Mouse (Mus musculus): Measurements from ENCODE around the gene Cyp2s1. TPM values are rescaled to one million over a fixed set of nuclear protein-coding genes. Genes with fewer than 3 reads are reported as not detected.

Cyp2s1 gene
- polyA plus RNA-seq, 1 experiment from 2014 or later = 3.9 TPM

DNA sequence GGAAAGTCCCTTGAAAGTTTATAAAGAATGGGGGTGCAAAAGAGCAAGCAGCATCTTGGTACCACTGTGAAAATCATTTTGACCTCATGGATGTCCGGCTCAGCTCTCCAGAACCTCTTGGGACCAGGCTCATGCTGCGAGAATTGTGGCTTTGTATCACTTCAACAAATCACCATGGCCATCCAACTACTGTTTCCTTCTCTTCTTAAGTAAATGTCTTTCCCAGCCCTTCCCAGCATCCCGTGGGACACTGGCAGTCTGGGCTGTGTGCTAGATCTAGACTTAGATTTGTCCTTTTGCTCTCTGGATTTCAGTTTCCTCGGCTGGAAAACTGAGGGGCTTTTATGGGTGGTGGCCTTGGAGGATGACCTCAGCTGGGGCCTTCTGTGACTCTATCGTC lies 48.5 kb downstream of the Cyp2s1 start:
- no peak for ATAC-seq (ENCODE audit: insufficient number of reproducible peaks, low FRiP score, low TSS enrichment, low read depth)
- 88% methylated on average over 5 of the region's 5 CpGs for WGBS
- H3K9ac ChIP-seq = no peak overlapping the region
- H3K4me1 ChIP-seq = no peaks in the 10 kb centered on the region
- H3K4me2 ChIP-seq = no peak overlapping the region
- peaks cover 97% of the 10 kb centered on the region for H3K36me3 ChIP-seq
- H3K9me3 ChIP-seq = no peaks in the 10 kb centered on the region
- no peak overlapping the region for H3K4me3 ChIP-seq
- H3K27me3 ChIP-seq = no peaks in the 10 kb centered on the region
- H3K27ac ChIP-seq = no peak overlapping the region

DNA sequence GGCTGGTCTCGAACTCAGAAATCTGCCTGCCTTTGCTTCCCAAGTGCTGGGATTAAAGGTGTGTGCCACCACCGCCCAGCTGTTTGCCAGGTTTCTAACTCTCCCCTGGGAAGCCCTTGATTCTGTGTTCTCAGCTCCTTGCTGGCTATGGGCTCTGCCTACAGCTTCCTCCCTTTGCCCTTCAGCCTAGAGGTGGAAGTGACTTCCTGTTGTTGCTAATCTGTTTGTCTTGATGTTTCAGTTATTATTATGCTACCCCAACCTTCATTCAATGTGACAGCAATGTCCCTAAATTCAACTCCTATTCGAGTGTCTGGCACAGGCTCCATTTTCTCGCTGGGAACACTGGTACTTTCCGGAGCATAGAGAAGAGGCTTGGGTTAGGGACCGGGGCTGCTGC lies 50.6 kb downstream of the Cyp2s1 start:
- no peaks in the 10 kb centered on the region for H3K27me3 ChIP-seq
- H3K9me3 ChIP-seq = no peaks in the 10 kb centered on the region
- no peak overlapping the region for H3K4me2 ChIP-seq
- H3K4me3 ChIP-seq = no peak overlapping the region
- H3K9ac ChIP-seq = no peak overlapping the region
- 85% methylated on average over 6 of the region's 6 CpGs for WGBS
- ATAC-seq (ENCODE audit: insufficient number of reproducible peaks, low FRiP score, low TSS enrichment, low read depth) = no peak
- H3K4me1 ChIP-seq = no peaks in the 10 kb centered on the region
- no peak overlapping the region for H3K27ac ChIP-seq
- H3K36me3 ChIP-seq = peaks cover 96% of the 10 kb centered on the region

DNA sequence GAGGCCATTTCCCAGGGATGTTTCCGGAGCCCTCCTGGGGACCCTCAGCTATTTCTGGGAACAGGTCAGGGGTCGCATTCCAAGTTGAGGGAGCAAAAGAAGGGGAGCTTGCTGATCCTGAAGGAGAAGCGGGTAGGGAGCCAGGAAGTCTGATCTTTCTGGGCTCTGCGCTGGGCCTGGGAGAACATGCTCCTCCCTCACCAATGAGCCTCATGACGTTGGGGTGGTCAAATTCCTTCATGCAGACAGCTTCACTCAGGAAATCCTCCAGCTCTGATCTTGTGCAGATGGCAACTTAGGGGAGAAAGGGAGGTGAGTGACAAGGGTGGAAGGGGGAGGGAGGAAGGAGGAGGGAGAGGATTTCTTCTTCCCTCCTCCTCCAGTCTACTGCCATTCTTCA lies 52.5 kb downstream of the Cyp2s1 start:
- Histone ChIP-seq H3K27ac (no peak overlapping the region), H3K9me3 (no peaks in the 10 kb centered on the region), H3K36me3 (peaks cover 97% of the 10 kb centered on the region), H3K4me2 (no peak overlapping the region), H3K27me3 (no peaks in the 10 kb centered on the region), H3K9ac (no peak overlapping the region), H3K4me3 (no peak overlapping the region), H3K4me1 (no peaks in the 10 kb centered on the region)
- ATAC-seq (ENCODE audit: insufficient number of reproducible peaks, low FRiP score, low TSS enrichment, low read depth) = no peak
- 57% methylated on average over 5 of the region's 5 CpGs for WGBS

DNA sequence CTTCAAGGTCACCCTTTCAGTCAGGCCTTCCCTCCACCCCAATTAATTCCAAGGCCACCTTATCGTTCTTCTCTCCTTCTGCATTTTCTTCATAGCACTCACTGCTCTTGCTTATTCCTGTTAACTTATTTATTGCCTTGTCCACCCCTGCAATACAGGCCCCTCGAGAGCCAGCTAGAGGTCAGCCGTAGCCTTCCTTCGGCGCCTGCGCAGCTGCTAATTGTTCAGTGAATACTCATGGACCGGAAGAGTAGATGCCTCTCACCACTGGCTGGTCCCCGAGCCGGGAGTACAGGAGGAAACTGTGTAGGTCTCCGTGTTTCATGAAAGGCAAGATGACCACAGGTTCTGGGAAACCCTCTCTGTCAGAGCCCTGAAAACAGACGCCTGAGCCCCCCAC lies 53.0 kb downstream of the Cyp2s1 start:
- no peaks in the 10 kb centered on the region for H3K9me3 ChIP-seq
- no peak overlapping the region for H3K4me2 ChIP-seq
- peaks cover 97% of the 10 kb centered on the region for H3K36me3 ChIP-seq
- no peaks in the 10 kb centered on the region for H3K27me3 ChIP-seq
- no peak overlapping the region for H3K9ac ChIP-seq
- no peak overlapping the region for H3K4me3 ChIP-seq
- H3K4me1 ChIP-seq = no peaks in the 10 kb centered on the region
- 60% methylated on average over 11 of the region's 11 CpGs for WGBS
- no peak overlapping the region for H3K27ac ChIP-seq
- ATAC-seq (ENCODE audit: insufficient number of reproducible peaks, low FRiP score, low TSS enrichment, low read depth) = no peak

DNA sequence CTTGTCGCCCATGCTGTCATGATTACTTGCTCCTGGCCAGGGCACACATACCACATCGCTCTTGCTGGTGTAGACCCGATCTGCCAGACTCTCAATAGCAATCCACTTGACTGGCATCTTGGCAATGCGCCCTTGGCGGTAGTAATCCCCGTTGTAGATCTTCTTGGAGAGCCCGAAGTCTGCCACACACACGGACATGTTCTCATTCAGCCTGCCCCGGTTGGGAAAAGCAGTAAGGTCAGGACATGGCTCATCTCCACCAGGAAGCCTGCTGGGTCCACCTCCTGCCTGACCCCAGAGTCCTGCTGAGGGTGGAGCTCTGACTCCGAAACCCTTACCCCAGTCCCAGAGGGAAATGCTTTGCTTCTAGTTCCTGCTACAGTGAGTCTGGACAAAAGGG lies 55.4 kb downstream of the Cyp2s1 start:
- no peak overlapping the region for H3K4me2 ChIP-seq
- no peak for ATAC-seq (ENCODE audit: insufficient number of reproducible peaks, low FRiP score, low TSS enrichment, low read depth)
- no peaks in the 10 kb centered on the region for H3K27me3 ChIP-seq
- H3K9me3 ChIP-seq = no peaks in the 10 kb centered on the region
- no peak overlapping the region for H3K27ac ChIP-seq
- H3K4me3 ChIP-seq = no peak overlapping the region
- H3K4me1 ChIP-seq = no peaks in the 10 kb centered on the region
- H3K36me3 ChIP-seq = peaks cover 85% of the 10 kb centered on the region
- no peak overlapping the region for H3K9ac ChIP-seq
- 85% methylated on average over 10 of the region's 10 CpGs for WGBS

DNA sequence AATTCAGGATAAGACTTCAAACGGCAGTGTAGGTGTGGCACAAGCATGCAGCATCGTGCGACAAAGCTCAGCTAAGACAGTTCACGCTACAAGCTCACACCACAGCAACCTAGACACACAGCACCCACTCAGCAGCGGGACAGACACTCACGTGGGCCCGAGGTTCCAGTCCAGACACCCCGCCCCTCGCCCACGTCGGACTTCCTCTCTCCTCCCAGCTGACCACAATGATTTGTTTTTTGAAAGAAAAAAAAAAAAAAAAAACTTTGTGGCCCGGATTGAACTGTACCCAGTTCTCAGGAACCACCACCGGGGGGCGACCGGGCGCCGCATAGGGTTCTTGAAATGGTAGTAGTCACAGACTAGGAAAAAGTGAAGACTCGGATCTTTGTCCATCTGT lies 60.7 kb downstream of the Cyp2s1 start:
- WGBS = under 1% methylated on average over 18 of the region's 18 CpGs
- Histone ChIP-seq H3K9ac (peak overlapping the region; percentile 33), H3K27ac (peak overlapping the region; percentile 99), H3K27me3 (no peaks in the 10 kb centered on the region), H3K4me1 (peaks cover 16% of the 10 kb centered on the region), H3K9me3 (no peaks in the 10 kb centered on the region), H3K36me3 (peaks cover 45% of the 10 kb centered on the region), H3K4me3 (peak overlapping the region; percentile 91), H3K4me2 (peak overlapping the region; percentile 83)
- peak; percentile 31 for ATAC-seq (ENCODE audit: insufficient number of reproducible peaks, low FRiP score, low TSS enrichment, low read depth)

DNA sequence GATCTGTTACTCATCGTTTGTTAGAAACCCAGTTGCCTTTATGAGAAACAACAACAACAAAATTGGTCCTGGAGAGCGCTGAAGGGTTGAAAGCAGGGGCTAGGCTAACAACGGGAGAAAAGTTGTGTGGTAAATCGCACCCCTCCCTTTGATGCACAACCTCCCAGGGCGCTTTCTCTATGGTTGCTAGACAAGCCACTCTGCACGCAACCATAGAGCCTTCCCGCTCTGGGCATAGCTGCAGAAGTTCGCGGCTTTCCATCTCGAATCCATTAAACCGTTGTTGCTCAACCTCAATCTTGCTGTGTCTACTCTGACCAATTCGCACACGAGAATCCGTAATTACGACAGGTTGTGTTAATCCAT lies 61.3 kb downstream of the Cyp2s1 start:
- peak; percentile 32; the same call in 1 of the 2 replicates for ATAC-seq (ENCODE audit: insufficient number of reproducible peaks, low FRiP score, low TSS enrichment, low read depth)
- Histone ChIP-seq H3K36me3 (peaks cover 45% of the 10 kb centered on the region), H3K9ac (peak overlapping the region; percentile 33), H3K27ac (peak overlapping the region; percentile 99), H3K27me3 (no peaks in the 10 kb centered on the region), H3K4me2 (peak overlapping the region; percentile 83), H3K4me3 (peak overlapping the region; percentile 91), H3K9me3 (no peaks in the 10 kb centered on the region), H3K4me1 (peaks cover 16% of the 10 kb centered on the region)
- WGBS = under 1% methylated on average over 15 of the region's 15 CpGs

DNA sequence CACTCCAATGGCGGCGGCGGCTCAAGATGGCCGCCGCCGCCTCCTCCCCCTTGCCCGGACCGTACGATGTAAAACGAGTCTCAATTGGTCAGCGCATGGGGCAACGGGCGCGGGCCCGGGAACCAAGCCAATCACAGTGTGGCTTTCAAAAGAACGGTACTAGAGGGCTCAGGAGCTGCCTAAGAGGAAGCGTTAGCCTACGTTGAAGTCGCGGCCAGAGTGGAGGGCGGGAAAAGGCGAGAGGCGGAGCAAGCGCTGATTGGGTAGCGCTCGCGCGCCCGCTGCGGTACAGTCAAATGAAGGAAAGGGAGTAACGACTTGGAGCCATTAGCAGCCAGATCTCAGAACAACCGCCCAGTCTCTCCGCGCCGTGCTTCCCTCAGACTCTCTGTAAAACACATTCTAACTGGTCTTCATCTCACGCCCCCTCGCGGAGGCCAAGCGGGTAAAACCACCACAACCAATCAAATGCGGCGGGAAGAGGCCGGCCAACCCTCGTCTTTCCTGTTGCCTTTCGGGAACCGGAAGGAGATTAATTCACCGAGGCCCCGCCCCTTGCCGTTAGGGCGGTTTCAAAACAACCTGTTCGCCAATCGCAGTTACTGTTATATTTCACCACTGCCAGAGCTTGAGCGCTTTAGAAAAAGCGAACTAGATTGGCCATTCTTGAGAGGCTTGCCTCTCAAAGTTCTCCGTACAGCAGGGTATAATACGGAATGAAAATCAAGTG lies 61.8 kb downstream of the Cyp2s1 start, which contains the start of gene Hnrnpul1:
Gene Hnrnpul1 (minus strand): TSS at position 20 of the 730 bp plus-strand sequence.
- ATAC-seq (ENCODE audit: insufficient number of reproducible peaks, low FRiP score, low TSS enrichment, low read depth) = peak; percentile 94
- under 1% methylated on average over 54 of the region's 55 CpGs for WGBS

DNA sequence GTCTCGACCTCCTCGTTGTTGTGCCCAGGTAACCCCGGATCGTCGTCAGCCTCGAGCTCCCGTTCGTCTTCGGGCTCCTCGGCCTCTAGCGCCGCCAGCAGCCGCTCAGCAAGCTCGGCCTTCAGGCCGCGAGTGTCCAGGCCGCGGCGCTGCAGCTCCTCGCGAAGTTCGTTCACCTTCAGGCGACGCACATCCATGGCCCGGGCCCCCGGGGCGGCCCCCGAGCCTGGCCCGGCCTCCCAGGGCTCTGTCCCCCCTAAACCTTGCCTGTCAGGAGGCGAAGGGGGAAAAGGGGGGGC lies 62.3 kb downstream of the Cyp2s1 start:
- no peaks in the 10 kb centered on the region for H3K27me3 ChIP-seq
- H3K4me3 ChIP-seq = peak overlapping the region; percentile 91
- H3K4me2 ChIP-seq = peak overlapping the region; percentile 83
- H3K9ac ChIP-seq = peak overlapping the region; percentile 98
- ATAC-seq (ENCODE audit: insufficient number of reproducible peaks, low FRiP score, low TSS enrichment, low read depth) = no peak
- H3K36me3 ChIP-seq = peaks cover 44% of the 10 kb centered on the region
- no peaks in the 10 kb centered on the region for H3K9me3 ChIP-seq
- H3K27ac ChIP-seq = peak overlapping the region; percentile 99
- 0% methylated on average over 30 of the region's 30 CpGs for WGBS
- H3K4me1 ChIP-seq = peaks cover 16% of the 10 kb centered on the region

More for the DNA sequence above, 61.8 kb downstream of the Cyp2s1 start, which contains the start of gene Hnrnpul1:
- peak within 1 kb of the TSS; percentile 98 for H3K9ac ChIP-seq
- no peaks in the 10 kb centered on the region for H3K9me3 ChIP-seq
- H3K4me1 ChIP-seq = peaks cover 16% of the 10 kb centered on the region
- no peaks in the 10 kb centered on the region for H3K27me3 ChIP-seq
- H3K4me2 ChIP-seq = peak within 1 kb of the TSS; percentile 83
- H3K4me3 ChIP-seq = peak within 1 kb of the TSS; percentile 91
- H3K27ac ChIP-seq = peak within 1 kb of the TSS; percentile 99
- peaks cover 44% of the 10 kb centered on the region for H3K36me3 ChIP-seq

DNA sequence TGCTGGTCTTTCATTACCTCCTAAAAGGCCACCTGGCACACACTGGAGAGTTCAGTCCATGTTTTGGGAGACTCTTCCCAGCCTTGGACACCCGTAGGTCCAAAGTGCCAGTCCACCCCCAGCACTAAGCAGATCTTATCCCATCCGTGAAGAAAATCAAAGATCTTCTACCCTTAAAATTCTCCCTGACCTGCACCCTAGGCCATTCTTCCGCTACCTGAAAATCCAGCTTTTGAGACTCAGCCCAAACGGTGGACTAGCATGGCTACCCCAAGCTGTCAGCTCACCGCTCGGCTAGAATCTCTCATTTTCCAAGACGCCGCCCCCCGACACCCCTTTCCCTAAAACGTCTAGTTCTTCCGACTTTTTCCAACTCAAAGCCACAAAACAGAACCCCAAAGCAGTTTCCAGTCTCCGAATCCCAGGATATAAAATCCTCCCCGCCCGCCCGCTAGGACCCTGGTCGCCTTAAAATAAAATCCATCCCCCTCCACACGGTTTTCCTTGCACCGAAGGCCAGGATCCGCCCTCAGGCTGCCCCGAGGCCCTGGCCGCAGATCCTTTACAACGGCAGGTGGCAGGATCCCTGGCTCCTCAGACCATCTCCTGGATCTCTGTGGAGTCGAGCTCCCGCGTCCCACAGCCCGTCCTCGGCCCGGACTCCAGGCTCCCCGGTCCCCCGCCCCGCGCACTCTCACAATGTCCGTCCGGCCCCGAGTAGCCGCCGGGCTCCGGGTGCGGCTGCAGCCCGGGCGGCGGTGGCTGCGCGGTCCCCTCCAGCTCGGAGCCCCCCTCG lies 62.9 kb downstream of the Cyp2s1 start:
- under 1% methylated on average over 45 of the region's 46 CpGs for WGBS
- ATAC-seq (ENCODE audit: insufficient number of reproducible peaks, low FRiP score, low TSS enrichment, low read depth) = no peak

DNA sequence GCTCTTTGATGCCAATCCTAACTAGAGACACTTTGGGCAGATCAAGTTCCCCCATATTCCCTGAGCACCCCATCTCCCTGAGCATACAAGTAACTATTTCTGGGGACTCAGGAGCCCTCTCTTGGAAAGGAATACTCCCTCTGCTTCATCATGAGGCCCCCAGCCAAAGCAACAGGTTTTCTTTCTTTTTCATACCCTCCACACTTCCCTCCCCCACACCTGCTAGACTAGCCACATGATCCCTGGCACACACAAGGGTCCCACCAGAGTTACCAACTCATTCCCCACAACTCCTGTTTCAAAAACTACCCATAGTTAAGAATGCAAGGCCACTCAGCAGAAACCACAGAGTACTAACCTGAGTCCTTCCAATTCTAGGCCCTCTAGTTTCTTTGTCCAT lies 63.6 kb downstream of the Cyp2s1 start:
- Histone ChIP-seq H3K27ac (no peak overlapping the region), H3K4me3 (peak overlapping the region; percentile 91), H3K36me3 (peaks cover 44% of the 10 kb centered on the region), H3K27me3 (no peaks in the 10 kb centered on the region), H3K9ac (peak overlapping the region; percentile 98; the same call in 1 of the 2 replicates), H3K4me1 (peaks cover 16% of the 10 kb centered on the region), H3K9me3 (no peaks in the 10 kb centered on the region), H3K4me2 (peak overlapping the region; percentile 83)
- ATAC-seq (ENCODE audit: insufficient number of reproducible peaks, low FRiP score, low TSS enrichment, low read depth) = no peak

More for the DNA sequence above, 62.9 kb downstream of the Cyp2s1 start:
- peaks cover 44% of the 10 kb centered on the region for H3K36me3 ChIP-seq
- H3K4me1 ChIP-seq = peaks cover 16% of the 10 kb centered on the region
- no peaks in the 10 kb centered on the region for H3K27me3 ChIP-seq
- H3K4me2 ChIP-seq = peak overlapping the region; percentile 83
- no peaks in the 10 kb centered on the region for H3K9me3 ChIP-seq
- H3K27ac ChIP-seq = peak overlapping the region; percentile 99
- peak overlapping the region; percentile 91 for H3K4me3 ChIP-seq
- peak overlapping the region; percentile 98 for H3K9ac ChIP-seq
